Mouse (Mus musculus): ENCODE results near the gene Adgrf3.

DNA sequence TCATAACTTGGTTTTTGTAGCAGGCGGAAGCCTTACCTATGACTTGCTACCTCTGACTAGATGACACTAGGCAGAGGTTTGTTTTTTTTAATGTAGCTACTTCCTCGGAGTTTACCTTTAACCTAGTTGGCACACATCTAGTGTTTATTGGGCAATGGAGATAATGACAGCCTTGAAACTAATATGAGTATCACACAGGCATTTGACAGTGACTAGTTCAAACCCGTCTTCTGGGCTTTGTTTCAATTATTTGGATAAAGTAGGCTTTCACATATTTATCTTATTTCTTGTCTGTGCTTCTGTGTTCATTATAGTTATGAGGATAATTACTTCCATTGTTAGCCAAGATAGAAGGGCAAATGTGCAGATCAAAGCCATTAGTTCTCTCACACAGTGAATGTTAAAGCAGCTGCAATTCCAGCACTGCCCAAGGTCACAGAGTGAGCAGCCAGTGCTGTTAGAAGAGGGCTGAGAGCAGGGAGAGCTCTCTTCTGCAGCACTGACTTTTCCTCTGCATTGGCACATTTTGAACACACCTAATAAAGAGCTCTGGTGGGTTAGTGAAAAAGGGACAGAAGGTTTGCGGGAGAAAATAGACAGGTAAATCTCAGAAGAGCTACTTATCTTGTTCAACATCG, 35.1 kb downstream of the Adgrf3 start:
- TF ChIP-seq CTCF (IDR thresholded peaks at IDR 0.05; ENCODE audit: extremely low read depth, insufficient read depth, low read length) = no peak
- no peak for TF ChIP-seq POLR2A (IDR thresholded peaks at IDR 0.05; ENCODE audit: extremely low read depth, insufficient read depth, low read length)

All from cortical plate, adult 2 months (tissue).